Mouse (Mus musculus) midbrain, embryonic 10.5 days (tissue): ENCODE data around the gene Znrf4. TPM values are rescaled to one million over a fixed set of nuclear protein-coding genes. Genes with fewer than 3 reads are reported as not detected.

Experiments
- DNase-seq: peaks from one replicate; pipeline ENCODE4 v3.0.0-alpha.2; 2017; ENCODE audit warnings: low spot score
- H3K27ac ChIP-seq: fragments of 300-500 bp; sonication (generic); replicated peaks from 2 replicates; pipeline ENCODE4 v1.5.1; 2016; ENCODE audit warnings: mild to moderate bottlenecking
- H3K27me3 ChIP-seq: fragments of 300-500 bp; sonication (generic); 2 replicates; pipeline ENCODE4 v1.6.1; 2016; ENCODE audit warnings: low read depth, mild to moderate bottlenecking; ENCODE audit not compliant: poor library complexity, severe bottlenecking
- H3K36me3 ChIP-seq: fragments of 300-500 bp; sonication (generic); 2 replicates; pipeline ENCODE4 v1.6.1; 2016; ENCODE audit warnings: mild to moderate bottlenecking, moderate library complexity
- H3K4me1 ChIP-seq: fragments of 300-500 bp; sonication (generic); 2 replicates; pipeline ENCODE4 v1.6.1; 2016
- H3K4me3 ChIP-seq: fragments of 300-500 bp; sonication (generic); 2 replicates; pipeline ENCODE4 v1.5.1; 2016; ENCODE audit warnings: mild to moderate bottlenecking, moderate library complexity
- H3K9me3 ChIP-seq: fragments of 300-500 bp; sonication (generic); replicated peaks from 2 replicates; pipeline ENCODE4 v1.6.1; 2016; ENCODE audit warnings: mild to moderate bottlenecking
- WGBS: fragments of 180-500 bp; shearing (Covaris S2); methylation state at CpG from one replicate; pipeline ENCODE4 v1.1.7; 2016; 5-methylcytosine and 5-hydroxymethylcytosine counted together
- polyA plus RNA-seq: library from polyadenylated mRNA; unstranded; fragments of >200 nt; fragmentation: Nextera tagmentation; extraction: Ambion mirVana; gene quantifications from 2 replicates; pipeline ENCODE4 v1.2.1, GENCODE M21; 2016

The Znrf4 gene
- polyA plus RNA-seq, 1 experiment from 2014 or later: not detected

GRCm38 (mm10) chr17:56477191-56477818, 34.9 kb downstream of the Znrf4 start:
- Histone ChIP-seq H3K4me3 (0 out of 2 replicates have a peak overlapping the region, but pooled peaks have one; percentile 9), H3K4me1 (peaks cover 52% of the 10 kb centered on the region)
- WGBS: 91% methylated on average over 19 of the region's 19 CpGs

GRCm38 (mm10) chr17:56476402-56476752, 35.9 kb downstream of the Znrf4 start, which contains the start of gene Ptprs:
Ptprs (minus strand) TSS chr17:56476483.
- peaks cover 61% of the 10 kb centered on the region for H3K4me1 ChIP-seq
- WGBS: 0% methylated on average over 27 of the region's 27 CpGs

More at GRCm38 (mm10) chr17:56477191-56477818, 34.9 kb downstream of the Znrf4 start:
- DNase-seq: no peak
- Histone ChIP-seq H3K9me3 (peaks cover 4% of the 10 kb centered on the region; the same call in 1 of the 2 replicates), H3K27me3 (peaks cover 72% of the 10 kb centered on the region), H3K36me3 (no peaks in the 10 kb centered on the region), H3K27ac (no peak overlapping the region)

GRCm38 (mm10) chr17:56475584-56476401, 36.4 kb downstream of the Znrf4 start:
- Histone ChIP-seq H3K9me3 (peaks cover 4% of the 10 kb centered on the region; the same call in 1 of the 2 replicates), H3K4me3 (peak overlapping the region; percentile 81), H3K27me3 (peaks cover 82% of the 10 kb centered on the region), H3K4me1 (peaks cover 67% of the 10 kb centered on the region), H3K27ac (peak overlapping the region; percentile 97), H3K36me3 (no peaks in the 10 kb centered on the region)
- DNase-seq: no peak
- WGBS: under 1% methylated on average over 66 of the region's 66 CpGs

More at GRCm38 (mm10) chr17:56476402-56476752, 35.9 kb downstream of the Znrf4 start, which contains the start of gene Ptprs:
- DNase-seq: peak; percentile 97
- peaks cover 4% of the 10 kb centered on the region; the same call in 1 of the 2 replicates for H3K9me3 ChIP-seq
- peak within 1 kb of the TSS; percentile 97 for H3K27ac ChIP-seq
- peaks cover 79% of the 10 kb centered on the region for H3K27me3 ChIP-seq
- no peaks in the 10 kb centered on the region for H3K36me3 ChIP-seq
- peak within 1 kb of the TSS; percentile 81 for H3K4me3 ChIP-seq

GRCm38 (mm10) chr17:56474831-56475581, 37.2 kb downstream of the Znrf4 start:
- WGBS: 2% methylated on average over 24 of the region's 24 CpGs
- peak; percentile 87 for DNase-seq
- Histone ChIP-seq H3K4me1 (peaks cover 75% of the 10 kb centered on the region), H3K9me3 (peaks cover 4% of the 10 kb centered on the region; the same call in 1 of the 2 replicates), H3K4me3 (peak overlapping the region; percentile 81), H3K27ac (peak overlapping the region; percentile 97), H3K36me3 (no peaks in the 10 kb centered on the region), H3K27me3 (peaks cover 87% of the 10 kb centered on the region)

- Histone ChIP-seq H3K27me3 (peaks cover 86% of the 10 kb centered on the region), H3K27ac (peak overlapping the region; percentile 97), H3K36me3 (peaks cover 4% of the 10 kb centered on the region), H3K4me1 (peaks cover 78% of the 10 kb centered on the region), H3K4me3 (peak overlapping the region; percentile 81), H3K9me3 (peaks cover 4% of the 10 kb centered on the region; the same call in 1 of the 2 replicates)
- no peak for DNase-seq
- WGBS: 4% methylated on average over 32 of the region's 32 CpGs
These were observed 37.9 kb downstream of the Znrf4 start for GRCm38 (mm10) chr17:56474311-56474830.

- Histone ChIP-seq H3K9me3 (peaks cover 9% of the 10 kb centered on the region; the same call in 1 of the 2 replicates), H3K4me1 (peaks cover 80% of the 10 kb centered on the region), H3K27ac (peak overlapping the region; percentile 97), H3K36me3 (peaks cover 13% of the 10 kb centered on the region), H3K4me3 (peak overlapping the region; percentile 81), H3K27me3 (peaks cover 79% of the 10 kb centered on the region)
- peak; percentile 43 for DNase-seq
- WGBS: 1% methylated on average over 11 of the region's 11 CpGs
These were observed 38.7 kb downstream of the Znrf4 start for GRCm38 (mm10) chr17:56473611-56473905.

- Histone ChIP-seq H3K27me3 (peaks cover 73% of the 10 kb centered on the region), H3K36me3 (peaks cover 18% of the 10 kb centered on the region), H3K4me3 (peak overlapping the region; percentile 81), H3K9me3 (peaks cover 10% of the 10 kb centered on the region; the same call in 1 of the 2 replicates), H3K4me1 (peaks cover 81% of the 10 kb centered on the region), H3K27ac (peak overlapping the region; percentile 97)
- WGBS: 2% methylated on average over 50 of the region's 50 CpGs
- DNase-seq: peak; percentile 67
These were observed 39.3 kb downstream of the Znrf4 start for GRCm38 (mm10) chr17:56472733-56473610.

- WGBS: 6% methylated on average over 16 of the region's 16 CpGs
- Histone ChIP-seq H3K27me3 (peaks cover 64% of the 10 kb centered on the region), H3K4me3 (peak overlapping the region; percentile 81), H3K9me3 (peaks cover 10% of the 10 kb centered on the region; the same call in 1 of the 2 replicates), H3K4me1 (peaks cover 87% of the 10 kb centered on the region), H3K27ac (peak overlapping the region; percentile 59; the same call in 1 of the 2 replicates), H3K36me3 (peaks cover 19% of the 10 kb centered on the region)
- DNase-seq: no peak
These were observed 40.1 kb downstream of the Znrf4 start for GRCm38 (mm10) chr17:56472121-56472520.

GRCm38 (mm10) chr17:56471136-56471535, 41.1 kb downstream of the Znrf4 start:
- no peak for DNase-seq
- H3K9me3 ChIP-seq: peaks cover 6% of the 10 kb centered on the region; the same call in 1 of the 2 replicates
- no peak overlapping the region for H3K27ac ChIP-seq
- H3K36me3 ChIP-seq: peaks cover 19% of the 10 kb centered on the region
- H3K4me3 ChIP-seq: 0 out of 2 replicates have a peak overlapping the region, but pooled peaks have one; percentile 16
- peaks cover 59% of the 10 kb centered on the region for H3K27me3 ChIP-seq
- WGBS: 81% methylated on average over 5 of the region's 5 CpGs
- peaks cover 92% of the 10 kb centered on the region for H3K4me1 ChIP-seq

GRCm38 (mm10) chr17:56470571-56470970, 41.7 kb downstream of the Znrf4 start:
- Histone ChIP-seq H3K9me3 (peaks cover 6% of the 10 kb centered on the region; the same call in 1 of the 2 replicates), H3K4me3 (peak overlapping the region; percentile 42), H3K27me3 (peaks cover 56% of the 10 kb centered on the region), H3K4me1 (peaks cover 94% of the 10 kb centered on the region), H3K27ac (no peak overlapping the region), H3K36me3 (peaks cover 21% of the 10 kb centered on the region)
- WGBS: 28% methylated on average over 10 of the region's 10 CpGs
- no peak for DNase-seq

- Histone ChIP-seq H3K9me3 (peaks cover 6% of the 10 kb centered on the region; the same call in 1 of the 2 replicates), H3K27ac (peak overlapping the region; percentile 52; the same call in 1 of the 2 replicates), H3K36me3 (peaks cover 27% of the 10 kb centered on the region), H3K4me3 (peak overlapping the region; percentile 42), H3K4me1 (peaks cover 92% of the 10 kb centered on the region), H3K27me3 (peaks cover 51% of the 10 kb centered on the region)
- WGBS: 5% methylated on average over 26 of the region's 26 CpGs
- DNase-seq: no peak
These were observed 42.2 kb downstream of the Znrf4 start for GRCm38 (mm10) chr17:56470001-56470436.
